Mouse (Mus musculus) brain, adult 2 months (tissue): ENCODE measurements around the gene Tbl2.

ENCODE experiments used
- DNase-seq: peaks from one replicate; pipeline ENCODE4 v3.0.0; 2011; ENCODE audit warnings: low read depth, low spot score

Tbl2 gene

GRCm38 (mm10) chr5:135149053-135149819 is at the start of gene Tbl2:
Tbl2 (plus strand) TSS chr5:135149657.
- DNase-seq, result peak; percentile 99

GRCm38 (mm10) chr5:135100981-135101380 is 48.5 kb upstream of the Tbl2 start:
- no peak for DNase-seq

GRCm38 (mm10) chr5:135103999-135104660 is 45.3 kb upstream of the Tbl2 start:
- peak; percentile 5 for DNase-seq

- DNase-seq, result peak; percentile 79
Observed at GRCm38 (mm10) chr5:135106758-135107256, 42.6 kb upstream of the Tbl2 start.

- peak; percentile 68 for DNase-seq
Observed at GRCm38 (mm10) chr5:135107521-135108501, 41.6 kb upstream of the Tbl2 start.

GRCm38 (mm10) chr5:135109017-135109416 is 40.4 kb upstream of the Tbl2 start:
- no peak for DNase-seq

- DNase-seq, result no peak
Observed at GRCm38 (mm10) chr5:135109426-135109825, 40.0 kb upstream of the Tbl2 start.

GRCm38 (mm10) chr5:135109976-135110375 is 39.5 kb upstream of the Tbl2 start:
- DNase-seq, result no peak

- no peak for DNase-seq
Observed at GRCm38 (mm10) chr5:135113782-135114181, 35.7 kb upstream of the Tbl2 start.

GRCm38 (mm10) chr5:135115241-135115640 is 34.2 kb upstream of the Tbl2 start:
- no peak for DNase-seq

- DNase-seq, result peak; percentile 83
Observed at GRCm38 (mm10) chr5:135118589-135119081, 30.8 kb upstream of the Tbl2 start.

GRCm38 (mm10) chr5:135120753-135121152 is 28.7 kb upstream of the Tbl2 start:
- no peak for DNase-seq

GRCm38 (mm10) chr5:135126121-135126520 is 23.3 kb upstream of the Tbl2 start:
- peak; percentile 14 for DNase-seq

GRCm38 (mm10) chr5:135127669-135128068 is 21.8 kb upstream of the Tbl2 start:
- peak; percentile 12 for DNase-seq

- no peak for DNase-seq
Observed at GRCm38 (mm10) chr5:135129747-135130146, 19.7 kb upstream of the Tbl2 start.

GRCm38 (mm10) chr5:135133736-135134405 is 15.6 kb upstream of the Tbl2 start:
- DNase-seq, result peak; percentile 67

GRCm38 (mm10) chr5:135134534-135134933 is 14.9 kb upstream of the Tbl2 start:
- peak; percentile 52 for DNase-seq

- no peak for DNase-seq
Observed at GRCm38 (mm10) chr5:135139881-135140280, 9.6 kb upstream of the Tbl2 start.

GRCm38 (mm10) chr5:135144469-135144868 is 5.0 kb upstream of the Tbl2 start:
- no peak for DNase-seq

- no peak for DNase-seq
Observed at GRCm38 (mm10) chr5:135145532-135145931, 3.9 kb upstream of the Tbl2 start.

GRCm38 (mm10) chr5:135145955-135146354 is 3.5 kb upstream of the Tbl2 start:
- DNase-seq, result no peak
